Mouse (Mus musculus): ENCODE data around the gene Cd4.
"Not testable (repeated sequence)": the region's sequence is repeated elsewhere in the genome, so short reads cannot be mapped to it uniquely, and the experiment has no call there.

Cd4 gene

GRCm38 (mm10) chr6:124856916-124857839 lies 30.8 kb downstream of the Cd4 start, which contains the start of gene P3h3:
P3h3 (minus strand) TSS chr6:124857752.
- peak; percentile 63 for ATAC-seq (ENCODE audit: insufficient number of reproducible peaks, low FRiP score, low TSS enrichment)

GRCm38 (mm10) chr6:124856321-124856720 lies 31.7 kb downstream of the Cd4 start:
- ATAC-seq (ENCODE audit: insufficient number of reproducible peaks, low FRiP score, low TSS enrichment), result no peak

- no peak for ATAC-seq (ENCODE audit: insufficient number of reproducible peaks, low FRiP score, low TSS enrichment)
Observed at GRCm38 (mm10) chr6:124854647-124855046, 33.4 kb downstream of the Cd4 start.

GRCm38 (mm10) chr6:124850535-124850934 lies 37.5 kb downstream of the Cd4 start:
- ATAC-seq (ENCODE audit: insufficient number of reproducible peaks, low FRiP score, low TSS enrichment), result no peak

- ATAC-seq (ENCODE audit: insufficient number of reproducible peaks, low FRiP score, low TSS enrichment), result peak; percentile 91
Observed at GRCm38 (mm10) chr6:124847305-124847704, 40.7 kb downstream of the Cd4 start.

GRCm38 (mm10) chr6:124840241-124841167 lies 47.5 kb downstream of the Cd4 start, which contains the start of gene Gnb3:
Gnb3 (minus strand) TSS chr6:124840275.
- no peak for ATAC-seq (ENCODE audit: insufficient number of reproducible peaks, low FRiP score, low TSS enrichment)

GRCm38 (mm10) chr6:124839805-124840204 lies 48.2 kb downstream of the Cd4 start:
- ATAC-seq (ENCODE audit: insufficient number of reproducible peaks, low FRiP score, low TSS enrichment), result no peak

- no peak for ATAC-seq (ENCODE audit: insufficient number of reproducible peaks, low FRiP score, low TSS enrichment)
Observed at GRCm38 (mm10) chr6:124836411-124836810, 51.6 kb downstream of the Cd4 start.

GRCm38 (mm10) chr6:124835531-124835930 lies 52.5 kb downstream of the Cd4 start:
- no peak for ATAC-seq (ENCODE audit: insufficient number of reproducible peaks, low FRiP score, low TSS enrichment)

GRCm38 (mm10) chr6:124834512-124835081 lies 53.4 kb downstream of the Cd4 start:
- no peak for ATAC-seq (ENCODE audit: insufficient number of reproducible peaks, low FRiP score, low TSS enrichment)

- ATAC-seq (ENCODE audit: insufficient number of reproducible peaks, low FRiP score, low TSS enrichment), result no peak
Observed at GRCm38 (mm10) chr6:124831649-124832048, 56.4 kb downstream of the Cd4 start.

GRCm38 (mm10) chr6:124831199-124831598 lies 56.8 kb downstream of the Cd4 start:
- ATAC-seq (ENCODE audit: insufficient number of reproducible peaks, low FRiP score, low TSS enrichment), result not testable (repeated sequence)

GRCm38 (mm10) chr6:124829799-124830700 lies 58.0 kb downstream of the Cd4 start:
- peak; percentile 80 for ATAC-seq (ENCODE audit: insufficient number of reproducible peaks, low FRiP score, low TSS enrichment)

GRCm38 (mm10) chr6:124828868-124829798 lies 58.9 kb downstream of the Cd4 start, which contains the start of the genes Usp5 and Cdca3:
Usp5 (minus strand) TSS chr6:124829484.
Cdca3 (plus strand) TSS chr6:124829547.
- ATAC-seq (ENCODE audit: insufficient number of reproducible peaks, low FRiP score, low TSS enrichment), result peak; percentile 85

- no peak for ATAC-seq (ENCODE audit: insufficient number of reproducible peaks, low FRiP score, low TSS enrichment)
Observed at GRCm38 (mm10) chr6:124828101-124828592, 59.9 kb downstream of the Cd4 start.

- no peak for ATAC-seq (ENCODE audit: insufficient number of reproducible peaks, low FRiP score, low TSS enrichment)
Observed at GRCm38 (mm10) chr6:124822049-124822448, 66.0 kb downstream of the Cd4 start.

GRCm38 (mm10) chr6:124820891-124821290 lies 67.1 kb downstream of the Cd4 start:
- ATAC-seq (ENCODE audit: insufficient number of reproducible peaks, low FRiP score, low TSS enrichment), result no peak

- no peak for ATAC-seq (ENCODE audit: insufficient number of reproducible peaks, low FRiP score, low TSS enrichment)
Observed at GRCm38 (mm10) chr6:124817971-124818370, 70.0 kb downstream of the Cd4 start.
